In genomic region chr14:115413429-115413828, GRCm38 (mm10) we compare ENCODE assay signal across 11 mouse cellular contexts.
DNase-seq lines count a peak whose midpoint lies in the region; ATAC-seq lines count a peak whose summit lies in the region.
"Had no signal": no experiment of that assay in that cellular context is flagged by ENCODE, and none has a peak within 500 bp of the region (broad histone marks: within the 10 kb centered on the region; RNA-seq: fewer than 3 reads in every experiment).

No protein-coding gene starts in this region.

- DNase-seq in neural tube, embryonic 10.5 days (ENCODE audit: extremely low spot score, low spot score): no peak
- DNase-seq in hindlimb bud, embryonic 11.5 days (ENCODE audit: extremely low spot score, low read depth, low spot score): peak; percentile 94
- peak; percentile 70 for DNase-seq in kidney, postnatal 14 days
- DNase-seq in spleen, postnatal 10 days (ENCODE audit: low spot score in 2 of 2): no peak
- DNase-seq in adrenal gland, adult 18-20 months (ENCODE audit: low spot score in 2 of 2): no peak
- DNase-seq in urinary bladder, adult 2 months (ENCODE audit: low spot score): no peak
- DNase-seq: cerebellum, adult 18-20 months had no signal

- H3K9ac ChIP-seq in neural tube, embryonic 12.5 days: no peak overlapping the region
- H3K9ac ChIP-seq: forebrain, embryonic 13.5 days; lung, embryonic 15.5 days had no signal

- H3K27me3 ChIP-seq in neural tube, embryonic 12.5 days (replicated peaks): no peaks in the 10 kb centered on the region
- H3K27me3 ChIP-seq: forebrain, embryonic 13.5 days; lung, embryonic 15.5 days; megakaryocyte, embryonic 14.5 days had no signal

- 68% methylated on average over 1 of the region's 1 CpGs for WGBS in neural tube, embryonic 12.5 days

- no peak overlapping the region for H3K4me2 ChIP-seq in neural tube, embryonic 12.5 days (replicated peaks)
- H3K4me2 ChIP-seq: forebrain, embryonic 13.5 days; lung, embryonic 15.5 days had no signal

- H3K36me3 ChIP-seq in neural tube, embryonic 12.5 days: no peaks in the 10 kb centered on the region
- H3K36me3 ChIP-seq: lung, embryonic 15.5 days had no signal

- H3K4me3 ChIP-seq in neural tube, embryonic 12.5 days: no peak overlapping the region
- H3K4me3 ChIP-seq: forebrain, embryonic 13.5 days; lung, embryonic 15.5 days; megakaryocyte, embryonic 14.5 days had no signal

- no peaks in the 10 kb centered on the region for H3K9me3 ChIP-seq in neural tube, embryonic 12.5 days
- H3K9me3 ChIP-seq: forebrain, embryonic 13.5 days; lung, embryonic 15.5 days; megakaryocyte, embryonic 14.5 days had no signal

- ATAC-seq in neural tube, embryonic 12.5 days (ENCODE audit: low FRiP score, low read depth): peak; percentile 48; the same call in 1 of the 2 replicates
- ATAC-seq: forebrain, embryonic 13.5 days had no signal

- peaks cover 3% of the 10 kb centered on the region; the same call in 1 of the 2 replicates for H3K4me1 ChIP-seq in neural tube, embryonic 12.5 days
- H3K4me1 ChIP-seq: forebrain, embryonic 13.5 days; lung, embryonic 15.5 days; megakaryocyte, embryonic 14.5 days had no signal

- H3K27ac ChIP-seq in neural tube, embryonic 12.5 days: no peak overlapping the region
- H3K27ac ChIP-seq: forebrain, embryonic 13.5 days; lung, embryonic 15.5 days had no signal

Comparison
In these comparisons a context has a peak if more than half of its experiments do, and no peak if none do; other contexts are left out.
1. DNase-seq: peak in hindlimb bud, embryonic 11.5 days (single experiment) and kidney, postnatal 14 days (single experiment); none in neural tube, embryonic 10.5 days (single experiment), spleen, postnatal 10 days (0 of 2), adrenal gland, adult 18-20 months (0 of 2) and urinary bladder, adult 2 months (single experiment).